Mouse (Mus musculus) lung, adult 2 months (tissue): ENCODE data around the gene Tas2r143.

Experiments used
- CTCF ChIP-seq: fragments of 200-500 bp; IDR thresholded peaks from 2 replicates; pipeline ENCODE4 v1.5.1; 2011; ENCODE audit warnings: mild to moderate bottlenecking, low read length, control low read depth; ENCODE audit not compliant: insufficient read depth
- POLR2A ChIP-seq: fragments of 200-500 bp; IDR thresholded peaks from 2 replicates; pipeline ENCODE4 v1.6.1; 2011; ENCODE audit warnings: low read depth, mild to moderate bottlenecking, control low read depth, low read length, borderline replicate concordance; ENCODE audit errors: extremely low read depth

GRCm38 (mm10) chr6:42356913-42357312, 43.1 kb upstream of the Tas2r143 start:
- TF ChIP-seq CTCF (no peak), POLR2A (no peak)
